Mouse (Mus musculus) hindbrain, postnatal 0 days (tissue): ENCODE measurements at regions not wholly inside any gene's neighbourhood (a gene's known extent, or its start where the extent isn't known, plus 50 kb on each side); places are given as distances from the start of the nearest gene placed in this dataset.

Source experiments
- ATAC-seq: fragments of 200-750 bp; cut with Nextera tagmentation; 2 replicates; pipeline ENCODE4 v1.8.0; 2017; ENCODE audit warnings: mild to moderate bottlenecking, moderate TSS enrichment, moderate library complexity
- DNase-seq: peaks from one replicate; pipeline ENCODE4 v3.0.0-alpha.2; 2015; ENCODE audit warnings: low spot score
- H3K27ac ChIP-seq: fragments of 300-500 bp; sonication (generic); 2 replicates; pipeline ENCODE4 v1.5.1; 2014; ENCODE audit warnings: mild to moderate bottlenecking
- H3K27me3 ChIP-seq: fragments of 300-500 bp; sonication (generic); 2 replicates; pipeline ENCODE4 v1.6.1; 2014; ENCODE audit warnings: low read length, mixed read lengths; ENCODE audit not compliant: insufficient read depth
- H3K36me3 ChIP-seq: fragments of 300-500 bp; sonication (generic); 2 replicates; pipeline ENCODE4 v1.6.1; 2014; ENCODE audit warnings: low read length, mixed read lengths; ENCODE audit not compliant: insufficient read depth
- H3K4me1 ChIP-seq: fragments of 300-500 bp; sonication (generic); 2 replicates; pipeline ENCODE4 v1.6.1; 2014; ENCODE audit warnings: antibody characterized with exemption, low read length, mixed read lengths; ENCODE audit not compliant: insufficient read depth
- H3K4me2 ChIP-seq: fragments of 300-500 bp; sonication (generic); 2 replicates; pipeline ENCODE4 v1.6.1; 2014; ENCODE audit warnings: low read depth, mild to moderate bottlenecking, low read length, moderate library complexity, mixed read lengths
- H3K4me3 ChIP-seq: fragments of 300-500 bp; sonication (generic); 2 replicates; pipeline ENCODE4 v1.5.1; 2014; ENCODE audit warnings: low read length
- H3K9ac ChIP-seq: fragments of 300-500 bp; sonication (generic); replicated peaks from 2 replicates; pipeline ENCODE4 v1.6.1; 2014; ENCODE audit warnings: mild to moderate bottlenecking, low read length, moderate library complexity, mixed read lengths
- H3K9me3 ChIP-seq: fragments of 300-500 bp; sonication (generic); 2 replicates; pipeline ENCODE4 v1.6.1; 2016; ENCODE audit warnings: low read length, mixed read lengths
- CTCF ChIP-seq: IDR thresholded peaks from 2 replicates; pipeline ENCODE4 v1.5.1; 2016; ENCODE audit warnings: antibody characterized with exemption, control low read depth, low read depth
- WGBS: fragments of 180-500 bp; shearing (Covaris S2); extraction: QIAGEN DNeasy Blood & Tissue Kit; methylation state at CpG from one replicate; pipeline ENCODE4 v1.1.7; 2014; 5-methylcytosine and 5-hydroxymethylcytosine counted together

GRCm38 (mm10) chr1:184530606-184531320 lies 201.7 kb downstream of the Hlx start:
- Histone ChIP-seq H3K27me3 (no peaks in the 10 kb centered on the region), H3K9ac (no peak overlapping the region), H3K4me3 (no peak overlapping the region), H3K9me3 (no peaks in the 10 kb centered on the region), H3K4me2 (no peak overlapping the region), H3K36me3 (no peaks in the 10 kb centered on the region), H3K4me1 (no peaks in the 10 kb centered on the region), H3K27ac (no peak overlapping the region)
- TF ChIP-seq CTCF = no peak
- WGBS = 60% methylated on average over 3 of the region's 3 CpGs
- no peak for ATAC-seq
- no peak for DNase-seq

GRCm38 (mm10) chr1:184525740-184526139 lies 206.7 kb downstream of the Hlx start:
- 70% methylated on average over 4 of the region's 4 CpGs for WGBS
- DNase-seq = no peak

GRCm38 (mm10) chr1:184519551-184519950 lies 212.9 kb downstream of the Hlx start:
- Histone ChIP-seq H3K4me2 (no peak overlapping the region), H3K9me3 (no peaks in the 10 kb centered on the region), H3K36me3 (no peaks in the 10 kb centered on the region), H3K27me3 (no peaks in the 10 kb centered on the region), H3K27ac (no peak overlapping the region), H3K9ac (no peak overlapping the region), H3K4me3 (no peak overlapping the region), H3K4me1 (no peaks in the 10 kb centered on the region)
- DNase-seq (no peak), ATAC-seq (no peak)
- TF ChIP-seq CTCF = no peak
- WGBS = 73% methylated on average over 5 of the region's 5 CpGs

More at GRCm38 (mm10) chr1:184525740-184526139, 206.7 kb downstream of the Hlx start:
- H3K27me3 ChIP-seq = no peaks in the 10 kb centered on the region
- H3K4me1 ChIP-seq = no peaks in the 10 kb centered on the region
- H3K4me3 ChIP-seq = no peak overlapping the region
- no peak overlapping the region for H3K27ac ChIP-seq
- no peak overlapping the region for H3K9ac ChIP-seq
- TF ChIP-seq CTCF = no peak
- no peaks in the 10 kb centered on the region for H3K36me3 ChIP-seq
- H3K4me2 ChIP-seq = no peak overlapping the region
- H3K9me3 ChIP-seq = no peaks in the 10 kb centered on the region
- ATAC-seq = no peak

- H3K36me3 ChIP-seq = no peaks in the 10 kb centered on the region
- WGBS = 78% methylated on average over 4 of the region's 4 CpGs
- H3K27ac ChIP-seq = no peak overlapping the region
- H3K27me3 ChIP-seq = no peaks in the 10 kb centered on the region
- no peak for ATAC-seq
- H3K4me1 ChIP-seq = no peaks in the 10 kb centered on the region
- H3K4me3 ChIP-seq = no peak overlapping the region
- H3K4me2 ChIP-seq = no peak overlapping the region
- TF ChIP-seq CTCF = no peak
- DNase-seq = no peak
- no peak overlapping the region for H3K9ac ChIP-seq
- no peaks in the 10 kb centered on the region for H3K9me3 ChIP-seq
Measured at GRCm38 (mm10) chr1:184504663-184505062, 227.8 kb downstream of the Hlx start.

- no peak overlapping the region for H3K4me3 ChIP-seq
- H3K9ac ChIP-seq = no peak overlapping the region
- H3K4me1 ChIP-seq = no peaks in the 10 kb centered on the region
- H3K27me3 ChIP-seq = no peaks in the 10 kb centered on the region
- H3K4me2 ChIP-seq = no peak overlapping the region
- DNase-seq (no peak), ATAC-seq (no peak)
- no peak overlapping the region for H3K27ac ChIP-seq
- WGBS = 88% methylated on average over 4 of the region's 4 CpGs
- no peaks in the 10 kb centered on the region for H3K36me3 ChIP-seq
- no peaks in the 10 kb centered on the region for H3K9me3 ChIP-seq
- no peak for TF ChIP-seq CTCF
Measured at GRCm38 (mm10) chr1:184503827-184504355, 228.5 kb downstream of the Hlx start.

- WGBS = 63% methylated on average over 5 of the region's 5 CpGs
- no peak overlapping the region for H3K27ac ChIP-seq
- H3K9me3 ChIP-seq = no peaks in the 10 kb centered on the region
- H3K4me3 ChIP-seq = no peak overlapping the region
- H3K4me2 ChIP-seq = no peak overlapping the region
- H3K4me1 ChIP-seq = no peaks in the 10 kb centered on the region
- H3K9ac ChIP-seq = no peak overlapping the region
- no peak for ATAC-seq
- no peaks in the 10 kb centered on the region for H3K27me3 ChIP-seq
- no peak for TF ChIP-seq CTCF
- peak; percentile 59 for DNase-seq
- no peaks in the 10 kb centered on the region for H3K36me3 ChIP-seq
Measured at GRCm38 (mm10) chr1:184500702-184501101, 231.7 kb downstream of the Hlx start.

GRCm38 (mm10) chr1:184498909-184499525 lies 233.4 kb downstream of the Hlx start:
- TF ChIP-seq CTCF = no peak
- Histone ChIP-seq H3K9ac (no peak overlapping the region), H3K36me3 (no peaks in the 10 kb centered on the region), H3K4me1 (no peaks in the 10 kb centered on the region), H3K4me2 (no peak overlapping the region), H3K9me3 (no peaks in the 10 kb centered on the region), H3K27ac (no peak overlapping the region), H3K4me3 (no peak overlapping the region), H3K27me3 (no peaks in the 10 kb centered on the region)
- DNase-seq (no peak), ATAC-seq (no peak)
- WGBS = 82% methylated on average over 11 of the region's 11 CpGs
